Mouse (Mus musculus) v-Abl transformed pro-B cells (cell line): ENCODE measurements around the gene Ubxn6.

Source experiments
- in situ Hi-C, 2 experiments: fragments of 400-800 bp; cut with MboI; formaldehyde crosslinking; loops; one replicate each; pipeline ENCODE4 v1.15.1; 2025; ENCODE audit not compliant: unreplicated experiment in 2 of 2

Ubxn6 gene

DNA sequence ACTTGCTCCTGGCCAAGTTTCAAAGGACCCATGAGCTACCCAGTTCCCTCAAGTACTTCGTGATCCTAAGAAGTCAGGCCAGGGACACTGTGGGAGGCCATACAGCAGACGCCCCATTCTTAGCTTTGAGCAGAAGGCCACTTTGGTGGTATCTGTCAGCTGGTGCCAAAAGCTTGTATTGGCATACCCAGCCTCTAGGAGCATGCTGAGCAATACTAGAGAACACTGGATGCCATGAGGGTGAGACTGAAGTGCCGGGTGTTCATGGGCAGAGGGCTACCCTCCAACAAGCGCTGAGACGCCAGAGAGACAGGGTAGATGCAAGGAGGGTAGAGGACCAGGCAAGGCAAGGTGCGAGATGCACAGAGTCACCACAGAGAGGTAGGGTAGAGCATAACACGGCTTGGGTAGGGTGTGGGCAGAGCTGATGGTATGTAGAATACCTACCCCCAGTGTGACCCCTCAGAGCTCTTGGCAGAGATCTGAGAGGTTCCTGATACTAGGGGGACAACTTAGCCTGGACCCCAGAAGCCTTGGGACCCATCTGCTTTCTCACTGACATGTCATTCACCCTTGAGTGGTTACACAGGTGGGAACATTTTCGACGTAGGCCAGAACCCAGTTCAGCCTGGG, 44.5 kb downstream of the Ubxn6 start:
- in situ Hi-C loops = no loop called here

DNA sequence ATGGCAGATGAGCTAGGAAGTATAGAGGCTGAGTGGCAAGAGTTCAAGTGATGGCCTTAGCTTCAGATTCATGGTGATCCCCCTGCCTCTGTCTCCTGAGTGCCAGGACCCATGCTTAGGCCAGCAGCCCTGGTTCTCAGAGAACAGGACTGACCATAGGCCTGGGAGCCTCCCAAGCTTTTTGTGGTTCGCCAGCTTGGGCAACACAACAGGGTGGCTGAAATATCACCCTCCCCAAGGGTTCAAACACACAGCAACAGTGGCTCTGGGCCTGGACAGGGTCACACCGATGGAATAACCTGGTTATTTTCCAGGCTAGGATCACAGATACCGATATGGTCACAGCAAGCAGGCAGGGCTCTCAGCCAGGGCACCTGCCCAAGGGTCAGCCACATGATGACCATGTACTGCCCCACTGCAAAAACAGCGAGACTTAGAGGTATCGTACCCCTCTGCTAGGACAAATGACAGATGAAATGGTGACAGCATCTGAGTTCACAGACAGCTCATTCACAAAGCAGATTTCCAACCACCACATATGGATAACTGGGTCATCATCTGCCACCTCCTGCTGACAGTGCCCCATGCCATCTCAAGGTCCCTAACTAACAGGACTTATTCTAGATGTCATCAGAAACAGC, 46.9 kb downstream of the Ubxn6 start:
- in situ Hi-C loops = no loop called here

DNA sequence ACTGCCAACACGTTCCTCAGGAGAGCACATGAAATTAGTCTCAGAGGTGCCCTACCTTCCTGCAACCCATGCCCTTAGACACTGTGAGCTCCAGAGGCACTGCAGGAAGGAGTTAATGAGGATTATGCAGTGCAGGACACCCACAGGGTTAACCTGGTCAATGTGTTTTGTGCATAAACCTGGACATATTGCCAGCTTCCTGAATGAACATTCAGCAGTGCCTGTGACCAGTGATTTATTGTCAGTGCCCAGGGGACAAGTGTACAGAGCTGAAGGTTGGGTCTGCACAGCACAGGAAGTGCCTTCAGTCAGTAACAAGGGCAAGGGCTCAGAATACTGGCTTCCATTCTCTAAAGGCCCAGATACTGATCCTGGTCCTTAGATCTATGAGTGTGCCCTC, 47.9 kb downstream of the Ubxn6 start:
- in situ Hi-C loops = no loop called here

- in situ Hi-C loops = no loop called here
Measured at GRCm38 (mm10) chr17:56026303-56026702, 48.5 kb downstream of the Ubxn6 start.

DNA sequence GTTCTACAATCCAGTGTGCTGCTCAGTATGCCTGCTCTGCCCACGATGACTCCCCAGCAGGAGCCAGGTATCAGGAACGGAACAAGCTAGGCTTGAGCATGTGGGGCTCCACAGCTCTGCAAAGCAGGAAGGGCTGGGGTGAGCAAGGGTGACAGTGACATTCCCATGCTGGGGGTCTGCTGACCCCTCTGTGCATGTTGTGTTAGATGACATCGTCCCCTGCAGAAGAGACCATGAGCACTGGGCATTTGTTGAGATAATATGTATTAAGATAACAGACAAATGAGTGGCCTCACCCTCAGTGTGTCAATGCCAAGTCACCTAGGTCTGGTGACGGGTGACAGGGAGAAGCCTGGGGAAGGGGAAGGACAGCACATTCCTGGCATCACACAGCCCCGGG, 49.9 kb downstream of the Ubxn6 start:
- in situ Hi-C loops = no loop called here

GRCm38 (mm10) chr17:56024476-56024875, 50.4 kb downstream of the Ubxn6 start:
- in situ Hi-C loops = no loop called here

- in situ Hi-C loops = no loop called here
Measured at GRCm38 (mm10) chr17:56023386-56023785, 51.4 kb downstream of the Ubxn6 start.

DNA sequence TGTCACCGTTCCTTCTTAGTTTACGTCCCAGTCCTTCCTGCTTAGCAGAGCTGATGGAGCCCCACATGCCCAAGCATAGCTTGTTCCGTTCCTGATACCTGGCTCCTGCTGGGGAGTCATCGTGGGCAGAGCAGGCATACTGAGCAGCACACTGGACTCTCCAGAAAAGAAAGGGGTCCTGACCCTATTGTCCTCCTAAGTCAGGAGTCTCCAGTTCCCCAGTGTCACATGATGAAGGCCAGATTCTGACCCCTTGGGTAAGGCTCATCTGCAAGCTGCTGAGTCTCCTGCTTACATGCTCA, 51.9 kb downstream of the Ubxn6 start:
- in situ Hi-C loops = no loop called here

DNA sequence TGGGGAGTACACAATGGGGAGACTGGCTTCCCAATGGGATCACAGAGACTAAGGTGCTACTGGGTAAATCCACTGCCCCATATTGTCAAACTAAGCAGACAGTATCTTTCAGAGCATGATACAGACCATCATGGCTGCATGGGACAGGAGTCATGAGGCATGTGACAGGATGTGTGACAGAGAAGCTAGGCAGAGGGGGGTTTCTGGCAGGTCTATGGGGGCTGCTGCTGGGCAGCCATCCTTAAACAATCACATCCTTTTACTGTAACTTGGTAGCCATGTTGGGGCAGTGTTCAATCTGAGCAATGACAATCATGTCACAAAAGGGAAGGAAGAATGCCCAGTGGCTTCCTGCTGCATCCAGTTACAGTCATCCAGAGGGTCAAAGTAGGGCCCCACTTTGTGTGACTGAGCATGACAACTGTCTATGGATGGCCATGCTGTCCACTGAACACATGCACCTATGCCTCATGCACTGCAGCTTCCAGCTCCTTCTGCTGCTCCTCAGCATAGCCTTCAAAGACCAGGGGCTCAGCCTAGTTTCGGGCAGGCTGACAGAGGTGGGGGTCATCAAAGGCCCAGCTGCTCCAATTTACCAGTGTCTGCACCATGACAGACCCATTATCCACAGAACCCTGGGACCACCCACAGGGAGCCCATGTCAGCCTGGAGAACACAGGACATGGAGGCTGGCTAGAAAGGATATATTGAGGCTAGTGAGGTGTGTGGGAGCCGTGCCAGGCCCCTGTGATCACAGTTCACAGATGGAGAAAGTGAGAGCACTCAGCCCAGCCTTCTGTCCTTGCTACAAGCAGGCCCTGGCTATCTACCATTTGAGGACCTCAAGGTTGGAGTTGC, 52.5 kb downstream of the Ubxn6 start:
- in situ Hi-C loops = no loop called here

- in situ Hi-C loops = no loop called here
Measured at GRCm38 (mm10) chr17:56021161-56021910, 53.5 kb downstream of the Ubxn6 start.

DNA sequence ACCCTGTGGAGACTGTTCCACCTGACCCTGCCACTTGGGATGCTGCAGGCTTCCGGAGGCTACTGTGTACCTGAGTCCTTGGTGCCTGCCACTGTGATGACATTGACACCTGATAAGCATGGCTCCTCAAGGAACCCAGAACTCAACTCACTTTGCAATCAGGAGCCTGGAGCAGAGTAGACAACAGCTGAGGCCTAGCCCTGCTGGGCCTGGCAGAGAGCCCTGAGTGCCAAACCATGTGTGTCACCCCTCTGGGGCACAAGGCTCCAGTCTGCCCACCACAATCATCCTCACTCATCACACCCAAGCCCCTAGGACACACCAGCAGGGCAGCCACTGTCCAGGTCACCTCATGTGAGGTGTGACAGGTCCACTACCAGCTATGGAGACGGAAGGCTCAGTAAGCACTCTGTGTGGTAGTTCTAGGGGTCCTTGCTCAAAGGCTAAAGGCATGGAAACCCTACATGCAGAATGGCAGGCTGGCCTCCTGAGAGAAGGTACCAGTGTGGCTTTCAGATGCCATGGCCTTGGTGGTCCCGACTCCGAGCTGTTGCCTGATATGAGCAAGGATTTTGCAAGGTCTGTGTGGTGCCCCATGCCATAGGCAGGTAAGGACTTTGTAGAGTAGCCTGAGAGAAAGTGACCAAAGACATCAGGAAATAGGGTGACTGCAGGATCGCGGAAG, 54.3 kb downstream of the Ubxn6 start:
- in situ Hi-C loops = no loop called here

GRCm38 (mm10) chr17:56018347-56019131, 56.3 kb downstream of the Ubxn6 start:
- in situ Hi-C loops = loop anchor here (10.0 kb wide), 1 partner anchor 314 kb away; no protein-coding TSS in a partner anchor

DNA sequence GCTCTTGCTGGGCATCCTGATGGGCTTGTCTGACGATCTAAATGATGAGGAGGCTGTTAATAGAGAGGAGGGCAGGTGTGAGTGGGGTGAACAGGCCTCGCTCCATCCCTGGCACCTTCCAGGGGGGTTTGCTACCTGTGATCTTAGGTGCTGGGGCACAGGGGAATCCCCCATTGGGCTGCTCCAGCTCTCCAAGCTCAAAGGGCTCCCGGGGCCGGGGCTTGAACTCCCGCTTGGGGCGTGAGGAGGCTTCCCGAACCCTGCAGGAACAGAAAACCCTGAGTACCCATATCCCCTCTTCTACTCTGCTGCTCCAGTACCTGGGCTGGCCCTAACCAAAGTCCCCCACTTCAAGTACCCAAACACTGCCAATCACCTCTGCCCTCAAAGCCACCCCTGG, 57.0 kb downstream of the Ubxn6 start:
- in situ Hi-C loops = loop anchor here (10.0 kb wide), 1 partner anchor 313 kb away; no protein-coding TSS in a partner anchor
